Mouse (Mus musculus) left cerebral cortex, adult 2 months (tissue): Measurements from ENCODE around the gene Adgrf2. TPM values are rescaled to one million over a fixed set of nuclear protein-coding genes. Genes with fewer than 3 reads are reported as not detected.

Experiments used
- DNase-seq, 2 experiments: peaks; one replicate each; pipeline ENCODE4 v3.0.0; 2021 to 2022; ENCODE audit warnings: low spot score in 2 of 2, mixed read lengths in 1 of 2; ENCODE audit errors: extremely low spot score in 1 of 2
- H3K27ac ChIP-seq: fragments of 200-600 bp; 2 replicates; pipeline ENCODE4 v1.8.1; 2022
- H3K4me3 ChIP-seq: fragments of 200-600 bp; 2 replicates; pipeline ENCODE4 v1.8.1; 2022
- CTCF ChIP-seq: fragments of 200-600 bp; IDR thresholded peaks from 2 replicates; pipeline ENCODE4 v1.8.1; 2022; ENCODE audit warnings: antibody characterized with exemption, mild to moderate bottlenecking, moderate library complexity
- intact Hi-C: fragments of 180-260 bp; cut with DNase I; formaldehyde crosslinking; loops from one replicate; pipeline ENCODE4 v1.15.1; 2025
- long read RNA-seq, 2 experiments: library from polyadenylated mRNA; stranded (forward); transcript quantifications; one replicate each; pipeline ENCODE4 v2.0.0; 2021; ENCODE audit warnings: borderline mapping rate in 2 of 2
- total RNA-seq, 2 experiments: library from RNA; stranded (reverse); gene quantifications; 2 replicates each; pipeline ENCODE4 v1.2.3; 2021

Gene Adgrf2
- total RNA-seq: 1 to 10 TPM; 1.1 to 1.3 TPM
- long read RNA-seq, experiment 1: 0 reads
- long read RNA-seq, experiment 2: 0 reads

DNA sequence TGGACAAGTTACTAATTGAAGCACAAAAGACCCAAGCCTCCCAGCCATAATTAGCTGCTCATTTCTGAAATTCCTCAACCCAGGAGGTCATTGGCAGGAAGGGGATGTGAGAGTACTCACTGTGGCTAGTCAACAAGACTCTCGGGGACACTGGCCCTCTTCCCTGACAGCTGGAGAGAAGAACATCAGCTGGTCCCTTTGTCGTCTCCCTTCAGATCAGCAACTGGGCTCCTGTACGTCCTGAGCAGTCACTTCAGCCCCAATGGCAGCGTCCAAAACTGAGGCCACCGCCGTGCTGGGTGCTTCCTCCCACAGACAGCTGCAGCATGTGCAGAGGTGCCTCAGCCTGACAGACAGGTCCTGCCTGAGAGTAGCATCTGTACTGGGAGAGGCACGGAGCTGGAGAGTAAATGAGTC, at the start of gene Adgrf2:
Gene Adgrf2, minus strand, starts transcription at position 379 of the 417 bp plus-strand sequence.
- no peak within 1 kb of the TSS for H3K27ac ChIP-seq

DNA sequence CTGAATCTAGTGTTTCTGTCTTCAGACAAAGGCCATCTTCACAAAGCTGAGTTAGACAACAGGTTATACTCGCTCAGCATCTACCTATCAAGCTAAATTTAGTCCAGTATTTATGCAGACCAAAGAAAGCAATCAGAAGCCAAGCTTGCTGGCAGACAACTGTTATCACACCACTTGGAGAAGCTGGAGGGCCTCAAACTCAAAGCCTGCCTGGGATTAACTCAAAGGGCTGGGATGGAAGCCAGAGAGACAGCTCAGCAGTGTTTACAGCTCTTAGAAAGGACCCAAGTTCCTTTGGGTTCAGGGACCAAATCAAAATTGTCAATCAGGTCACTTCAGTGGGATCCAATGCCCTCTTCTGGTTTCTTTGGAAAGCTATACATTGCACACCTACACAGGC, 48.8 kb upstream of the Adgrf2 start:
- no peak overlapping the region for H3K4me3 ChIP-seq
- intact Hi-C loops: no loop called here
- H3K27ac ChIP-seq: no peak overlapping the region
- no peak for TF ChIP-seq CTCF
- DNase-seq: no peak

More for the DNA sequence above, at the start of gene Adgrf2:
- no peak for DNase-seq
- no peak for TF ChIP-seq CTCF
- H3K4me3 ChIP-seq: no peak within 1 kb of the TSS
- intact Hi-C loops: no loop called here

GRCm38 (mm10) chr17:42789723-42790122, 47.7 kb upstream of the Adgrf2 start:
- Histone ChIP-seq H3K27ac (no peak overlapping the region), H3K4me3 (no peak overlapping the region)
- no peak for DNase-seq
- TF ChIP-seq CTCF: no peak
- intact Hi-C loops: no loop called here

- no peak overlapping the region for H3K4me3 ChIP-seq
- no peak overlapping the region for H3K27ac ChIP-seq
- intact Hi-C loops: no loop called here
- DNase-seq: no peak
- no peak for TF ChIP-seq CTCF
Measured at GRCm38 (mm10) chr17:42788686-42789453, 46.9 kb upstream of the Adgrf2 start.

DNA sequence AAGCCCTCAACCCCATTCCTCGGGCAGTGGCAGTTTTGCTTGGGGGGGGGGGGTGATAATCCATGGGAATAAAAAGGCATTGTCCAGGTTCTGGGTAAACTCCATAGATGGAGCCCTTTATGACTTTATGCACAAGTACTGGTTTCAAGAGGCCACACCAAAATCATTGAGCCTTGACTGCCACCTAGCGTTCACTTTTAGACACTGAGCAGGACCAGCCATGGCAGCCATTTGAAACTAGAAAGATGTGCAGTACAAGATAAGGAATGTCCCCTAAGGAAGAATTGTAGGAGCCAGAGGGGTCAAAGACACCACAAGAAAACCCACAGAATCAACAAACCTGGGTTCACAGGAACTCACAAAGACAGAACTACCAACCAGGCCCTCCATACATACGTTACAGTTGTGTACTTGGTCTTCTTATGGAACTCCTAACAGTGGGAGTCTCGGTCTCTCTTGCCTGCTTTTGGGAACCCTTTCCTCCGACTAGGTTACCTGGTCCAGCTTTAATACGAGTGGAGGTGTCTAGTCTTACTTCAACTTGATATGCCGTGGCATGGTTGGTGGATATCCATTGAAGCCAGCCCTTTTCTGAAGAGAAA, 40.3 kb upstream of the Adgrf2 start:
- intact Hi-C loops: loop anchor here (1.0 kb wide), 1 partner anchor 169 kb away; no protein-coding TSS in a partner anchor

DNA sequence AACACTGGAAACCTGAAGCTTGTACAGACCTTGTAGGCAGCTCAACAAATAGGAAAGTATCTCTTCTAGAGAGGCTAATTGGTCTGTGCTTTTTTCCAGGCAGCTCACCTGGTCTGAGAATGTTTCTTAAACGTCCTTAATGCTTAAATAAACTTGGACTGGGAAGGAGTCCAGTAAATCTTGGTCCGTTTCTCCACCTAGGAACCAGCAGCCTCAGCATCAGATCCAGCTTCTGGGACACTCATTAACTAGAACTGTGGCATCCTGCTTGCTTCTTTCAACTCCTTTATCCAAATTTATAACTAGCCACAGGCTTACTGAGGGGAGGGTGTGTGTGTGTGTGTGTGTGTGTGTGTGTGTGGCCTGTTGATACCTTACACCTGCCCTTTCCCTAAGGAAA, 11.8 kb upstream of the Adgrf2 start:
- intact Hi-C loops: no loop called here
- no peak for TF ChIP-seq CTCF
- DNase-seq: no peak
- H3K4me3 ChIP-seq: no peak overlapping the region
- no peak overlapping the region for H3K27ac ChIP-seq

More for the DNA sequence above, 40.3 kb upstream of the Adgrf2 start:
- peak; percentile 84 for TF ChIP-seq CTCF
- Histone ChIP-seq H3K4me3 (no peak overlapping the region), H3K27ac (no peak overlapping the region)
- DNase-seq: peak; percentile 67 to 77

GRCm38 (mm10) chr17:42752173-42752572, 10.2 kb upstream of the Adgrf2 start:
- Histone ChIP-seq H3K4me3 (no peak overlapping the region), H3K27ac (no peak overlapping the region)
- TF ChIP-seq CTCF: no peak
- intact Hi-C loops: no loop called here
- DNase-seq: no peak

GRCm38 (mm10) chr17:42745657-42746420, 3.9 kb upstream of the Adgrf2 start:
- intact Hi-C loops: no loop called here
- DNase-seq: no peak
- TF ChIP-seq CTCF: no peak
- Histone ChIP-seq H3K4me3 (no peak overlapping the region), H3K27ac (no peak overlapping the region)

DNA sequence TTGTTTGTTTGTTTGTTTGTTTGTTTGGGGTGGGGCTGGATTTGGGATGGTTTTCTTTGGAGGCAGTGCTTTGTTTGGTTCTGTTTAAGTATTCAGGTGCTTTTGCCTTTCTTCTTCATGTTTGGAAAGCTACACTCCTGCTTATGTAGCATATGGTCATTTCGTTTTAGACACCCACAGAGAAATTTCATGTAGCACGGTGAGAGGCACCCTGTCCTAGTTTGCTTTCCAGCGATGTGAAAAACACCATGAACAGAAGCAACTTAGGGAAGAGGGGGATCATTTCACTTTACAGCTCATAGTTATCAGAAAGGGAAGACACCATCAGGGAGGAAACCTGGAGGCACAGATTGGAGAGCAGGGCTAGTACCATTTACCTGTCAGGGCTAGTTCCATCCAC, 844 bp upstream of the Adgrf2 start:
- no peak overlapping the region for H3K27ac ChIP-seq
- DNase-seq: no peak
- no peak overlapping the region for H3K4me3 ChIP-seq
- intact Hi-C loops: no loop called here
- TF ChIP-seq CTCF: no peak

DNA sequence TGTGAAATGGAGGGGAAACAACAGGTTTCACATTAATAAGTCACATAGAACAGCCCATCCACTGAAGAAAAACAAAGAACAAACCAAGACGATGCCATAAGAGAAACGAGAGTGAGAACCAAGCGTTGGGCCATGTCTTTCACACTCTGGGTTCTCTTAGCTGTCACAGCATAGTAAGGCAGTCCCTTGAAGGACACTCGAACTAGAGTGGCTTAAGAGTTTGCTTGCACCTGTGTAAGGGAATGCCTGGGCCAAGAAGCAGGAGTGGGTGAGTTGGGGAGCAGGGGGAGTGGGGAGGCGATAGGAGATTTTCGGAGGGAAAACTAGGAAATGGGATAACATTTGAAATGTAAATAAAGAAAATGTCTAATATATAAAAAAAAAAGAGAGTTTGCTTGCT, 3.2 kb downstream of the Adgrf2 start:
- no peak for DNase-seq
- no peak overlapping the region for H3K27ac ChIP-seq
- TF ChIP-seq CTCF: no peak
- intact Hi-C loops: no loop called here
- H3K4me3 ChIP-seq: no peak overlapping the region

- peak; percentile 62 for TF ChIP-seq CTCF
- no peak overlapping the region for H3K27ac ChIP-seq
- intact Hi-C loops: no loop called here
- H3K4me3 ChIP-seq: no peak overlapping the region
- DNase-seq: no peak
Measured at GRCm38 (mm10) chr17:42717161-42717560, 24.8 kb downstream of the Adgrf2 start.

GRCm38 (mm10) chr17:42714991-42715390, 27.0 kb downstream of the Adgrf2 start:
- no peak overlapping the region for H3K27ac ChIP-seq
- no peak for TF ChIP-seq CTCF
- no peak for DNase-seq
- intact Hi-C loops: no loop called here
- H3K4me3 ChIP-seq: no peak overlapping the region
